21 mouse cellular contexts compared by ENCODE assay signal in genomic region chr7:84486485-84486884, GRCm38 (mm10). TPM values are rescaled to one million over a fixed set of nuclear protein-coding genes. Genes with fewer than 3 reads are reported as not detected.
DNase-seq lines count a peak whose midpoint lies in the region; ATAC-seq and TF ChIP-seq lines count a peak whose summit lies in the region.
"Had no signal": no experiment of that assay in that cellular context is flagged by ENCODE, and none has a peak within 500 bp of the region (broad histone marks: within the 10 kb centered on the region; RNA-seq: fewer than 3 reads in every experiment).

No protein-coding gene starts in this region.

- H3K4me2 ChIP-seq in kidney, embryonic 15.5 days: no peak overlapping the region
- no peak overlapping the region for H3K4me2 ChIP-seq in lung, postnatal 0 days (replicated peaks; ENCODE audit: low read depth, low read length)
- H3K4me2 ChIP-seq: embryonic facial prominence, embryonic 13.5 days; embryonic facial prominence, embryonic 15.5 days; forebrain, embryonic 12.5 days had no signal

- no peak for TF ChIP-seq POLR2A in lung, adult 2 months (IDR thresholded peaks at IDR 0.05; ENCODE audit: borderline replicate concordance, extremely low read depth, low read depth, low read length)

- H3K9ac ChIP-seq in kidney, embryonic 15.5 days: no peak overlapping the region
- no peak overlapping the region for H3K9ac ChIP-seq in lung, postnatal 0 days (replicated peaks; ENCODE audit: low read depth)
- H3K9ac ChIP-seq: embryonic facial prominence, embryonic 13.5 days; embryonic facial prominence, embryonic 15.5 days; forebrain, embryonic 12.5 days had no signal

- H3K4me3 ChIP-seq in kidney, embryonic 15.5 days (replicated peaks): no peak overlapping the region
- H3K4me3 ChIP-seq in lung, postnatal 0 days (ENCODE audit: low read depth, low read length): no peak overlapping the region
- no peak overlapping the region for H3K4me3 ChIP-seq in lung, adult 2 months (replicated peaks; ENCODE audit: extremely low read depth, low read depth, low read length)
- H3K4me3 ChIP-seq: embryonic facial prominence, embryonic 13.5 days; embryonic facial prominence, embryonic 15.5 days; erythroblast, embryonic 14.5 days; forebrain, embryonic 10.5 days; forebrain, embryonic 12.5 days had no signal

- ATAC-seq in kidney, embryonic 15.5 days (replicated peaks; ENCODE audit: low FRiP score): 0 out of 2 replicates have a peak, but pooled peaks have one; percentile 52
- no peak for ATAC-seq in lung, postnatal 0 days
- ATAC-seq: forebrain, embryonic 14.5 days; forebrain, embryonic 16.5 days had no signal

- H3K27me3 ChIP-seq in kidney, embryonic 15.5 days: no peaks in the 10 kb centered on the region
- H3K27me3 ChIP-seq in lung, postnatal 0 days (replicated peaks; ENCODE audit: insufficient read depth, low read length): no peaks in the 10 kb centered on the region
- H3K27me3 ChIP-seq: embryonic facial prominence, embryonic 13.5 days; embryonic facial prominence, embryonic 15.5 days; forebrain, embryonic 12.5 days had no signal

- no peak for TF ChIP-seq EP300 in lung, postnatal 0 days (IDR thresholded peaks at IDR 0.05)

- no peak for TF ChIP-seq CTCF in lung, postnatal 0 days (IDR thresholded peaks at IDR 0.05)
- no peak for TF ChIP-seq CTCF in lung, adult 2 months (IDR thresholded peaks at IDR 0.05; ENCODE audit: insufficient read depth, low read length)

- DNase-seq in kidney, adult 9 months: no peak
- DNase-seq in lung, postnatal 0 days (ENCODE audit: low spot score): peak; percentile 2
- DNase-seq in lung, adult 2 months: no peak
- DNase-seq: adrenal gland, adult 2 months; adrenal gland, postnatal 10 days; adrenal gland, postnatal 25 days; cerebellum, adult 11 months; cerebellum, adult 18-20 months; cerebellum, adult 8-10 months; cerebellum, adult 9-11 months; cerebellum, postnatal 14 days; cerebellum, postnatal 36 days; embryo, embryonic 11 days had no signal

- WGBS in kidney, embryonic 15.5 days: 51% methylated on average over 2 of the region's 2 CpGs
- 83% methylated on average over 2 of the region's 2 CpGs for WGBS in lung, postnatal 0 days
- 91% methylated on average over 2 of the region's 2 CpGs for WGBS in lung, adult 2 months

- no peak overlapping the region for H3K27ac ChIP-seq in kidney, embryonic 15.5 days
- H3K27ac ChIP-seq in lung, postnatal 0 days (ENCODE audit: low read length): no peak overlapping the region
- H3K27ac ChIP-seq: embryonic facial prominence, embryonic 13.5 days; embryonic facial prominence, embryonic 15.5 days; forebrain, embryonic 10.5 days; forebrain, embryonic 12.5 days had no signal

- no peaks in the 10 kb centered on the region; the same call in 1 of the 2 replicates for H3K4me1 ChIP-seq in kidney, embryonic 15.5 days
- H3K4me1 ChIP-seq in lung, postnatal 0 days (ENCODE audit: insufficient read depth, low read depth, low read length): no peaks in the 10 kb centered on the region
- no peaks in the 10 kb centered on the region for H3K4me1 ChIP-seq in lung, adult 2 months (ENCODE audit: control insufficient read depth, insufficient read depth, low read length)
- H3K4me1 ChIP-seq: embryonic facial prominence, embryonic 13.5 days; embryonic facial prominence, embryonic 15.5 days; forebrain, embryonic 10.5 days; forebrain, embryonic 12.5 days had no signal

- H3K36me3 ChIP-seq in kidney, embryonic 15.5 days: no peaks in the 10 kb centered on the region
- no peaks in the 10 kb centered on the region for H3K36me3 ChIP-seq in lung, postnatal 0 days (ENCODE audit: insufficient read depth, low read length)
- H3K36me3 ChIP-seq: embryonic facial prominence, embryonic 13.5 days; embryonic facial prominence, embryonic 15.5 days; forebrain, embryonic 10.5 days; forebrain, embryonic 12.5 days had no signal

- no peaks in the 10 kb centered on the region for H3K9me3 ChIP-seq in kidney, embryonic 15.5 days (replicated peaks)
- no peaks in the 10 kb centered on the region for H3K9me3 ChIP-seq in lung, postnatal 0 days (ENCODE audit: low read length)
- H3K9me3 ChIP-seq: embryonic facial prominence, embryonic 13.5 days; embryonic facial prominence, embryonic 15.5 days; forebrain, embryonic 10.5 days; forebrain, embryonic 12.5 days had no signal

RNA-seq across cellular contexts. Expression of gene Gm2115, which starts 42.3 kb away (rescaled TPM):
- polyA plus RNA-seq in kidney, embryonic 15.5 days (2015; fragmentation: Nextera tagmentation; extraction: Ambion mirVana): 0.18 and 0.60 TPM in 2 replicates
- polyA plus RNA-seq in lung, postnatal 0 days (2015; fragmentation: Nextera tagmentation; extraction: Ambion mirVana): 0.44 and 0.45 TPM in 2 replicates
- polyA plus RNA-seq in lung, adult 2 months (2012; rRNA removed): 0.93 and 2.2 TPM in 2 replicates
- polyA plus RNA-seq: erythroblast, embryonic 14.5 days had no signal
